Mouse (Mus musculus) ES-E14 (cell line): ENCODE measurements around the gene Eif2b3. TPM values are rescaled to one million over a fixed set of nuclear protein-coding genes. Genes with fewer than 3 reads are reported as not detected.

Experiments
- DNase-seq: peaks from one replicate; pipeline ENCODE4 v3.0.0-alpha.2; 2013; ENCODE audit warnings: low read depth, low spot score
- H3K27ac ChIP-seq: 2 replicates; pipeline ENCODE4 v1.5.1; 2012; ENCODE audit warnings: low read depth, mild to moderate bottlenecking, low read length, moderate library complexity, mixed read lengths; ENCODE audit not compliant: poor library complexity, insufficient read depth, severe bottlenecking
- H3K36me3 ChIP-seq: 2 replicates; pipeline ENCODE4 v1.6.1; 2012; ENCODE audit warnings: mild to moderate bottlenecking, low read length, moderate library complexity, mixed read lengths; ENCODE audit not compliant: control insufficient read depth, poor library complexity, insufficient read depth, severe bottlenecking
- H3K4me1 ChIP-seq, 2 experiments: fragments of 150-350 bp in 1 of 2; sonication (generic) in 1 of 2; 2 replicates each; pipeline ENCODE4 v1.6.1; 2012; ENCODE audit warnings: low read length in 2 of 2, mild to moderate bottlenecking in 1 of 2, mixed read lengths in 1 of 2; ENCODE audit not compliant: control insufficient read depth in 2 of 2, insufficient read depth in 2 of 2, poor library complexity in 1 of 2
- H3K4me3 ChIP-seq, 2 experiments: fragments of 150-350 bp in 1 of 2; sonication (generic) in 1 of 2; 2 replicates each; pipeline ENCODE4 v1.5.1; 2012; ENCODE audit warnings: low read length in 2 of 2, low read depth in 1 of 2, mild to moderate bottlenecking in 1 of 2, mixed read lengths in 1 of 2; ENCODE audit not compliant: insufficient read depth in 1 of 2, poor library complexity in 1 of 2, severe bottlenecking in 1 of 2
- H3K9ac ChIP-seq: 2 replicates; pipeline ENCODE4 v1.6.1; 2012; ENCODE audit warnings: low read depth, mild to moderate bottlenecking, low read length, mixed read lengths; ENCODE audit not compliant: poor library complexity, insufficient read depth, severe bottlenecking
- H3K9me3 ChIP-seq: fragments of 150-350 bp; sonication (generic); 2 replicates; pipeline ENCODE4 v1.6.1; 2012; ENCODE audit warnings: low read depth, mild to moderate bottlenecking, low read length; ENCODE audit not compliant: control insufficient read depth, insufficient read depth
- CHD2 ChIP-seq: IDR thresholded peaks from 2 replicates; pipeline ENCODE4 v1.6.1; 2014; ENCODE audit warnings: mild to moderate bottlenecking, low read depth, low read length, inconsistent platforms
- HCFC1 ChIP-seq: IDR thresholded peaks from 2 replicates; pipeline ENCODE4 v1.6.1; 2012; ENCODE audit warnings: low read length, inconsistent platforms, borderline replicate concordance; ENCODE audit not compliant: insufficient read depth
- MAFK ChIP-seq: IDR thresholded peaks from 2 replicates; pipeline ENCODE4 v1.6.1; 2014; ENCODE audit warnings: mild to moderate bottlenecking, low read depth, low read length, inconsistent platforms; ENCODE audit not compliant: insufficient read depth
- ZC3H11A ChIP-seq: IDR thresholded peaks from 2 replicates; pipeline ENCODE4 v1.6.1; 2012; ENCODE audit warnings: low read depth, mild to moderate bottlenecking, inconsistent platforms, low read length, borderline replicate concordance
- ZNF384 ChIP-seq: IDR thresholded peaks from 2 replicates; pipeline ENCODE4 v1.6.1; 2012; ENCODE audit warnings: low read depth, low read length, inconsistent platforms
- in situ Hi-C, 2 experiments: fragments of 600-800 bp; cut with MboI; formaldehyde crosslinking; loops; one replicate each; pipeline ENCODE4 v1.15.1; 2025; ENCODE audit warnings: low sequenced_read_pairs in 2 of 2, inconsistent platforms in 1 of 2; ENCODE audit not compliant: unreplicated experiment in 2 of 2
- total RNA-seq: library from RNA; depleted of rRNA; stranded (reverse); fragments of 300-350 nt; gene quantifications from 2 replicates; pipeline ENCODE4 v1.2.3, GENCODE M21; 2012

Eif2b3 gene
- total RNA-seq, 1 experiment: 55.1 TPM

- H3K9ac ChIP-seq: peak overlapping the region; percentile 73
- H3K27ac ChIP-seq: peak overlapping the region; percentile 98
- H3K4me1 ChIP-seq: peaks cover 9 to 52% of the 10 kb centered on the region in 2 experiments; a peak in 3 of 4 replicates
- TF ChIP-seq CHD2 (0 out of 2 replicates have a peak, but pooled peaks have one; percentile 11), ZNF384 (no peak), ZC3H11A (no peak), HCFC1 (no peak), MAFK (peak; percentile 82)
- peaks cover 31% of the 10 kb centered on the region for H3K36me3 ChIP-seq
- DNase-seq: peak; percentile 98
- H3K9me3 ChIP-seq: no peaks in the 10 kb centered on the region
- peak overlapping the region in 1 of 2 experiments; percentile 8; a peak in 1 of 4 replicates for H3K4me3 ChIP-seq
- in situ Hi-C loops: loop anchor here in 1 of 2 experiments (25.0 kb wide), 1 partner anchor 314 kb away; the partner anchor contains the start of genes Hpdl, Mutyh and Toe1
These were observed 106.9 kb downstream of the Eif2b3 start for GRCm38 (mm10) chr4:117125910-117126674.

- H3K4me1 ChIP-seq: peaks cover 9 to 54% of the 10 kb centered on the region in 2 experiments; a peak in 3 of 4 replicates
- peak within 1 kb of the TSS; percentile 73 for H3K9ac ChIP-seq
- in situ Hi-C loops: loop anchor here in 1 of 2 experiments (25.0 kb wide), 1 partner anchor 314 kb away; the partner anchor contains the start of genes Hpdl, Mutyh and Toe1
- peak within 1 kb of the TSS; percentile 98 for H3K27ac ChIP-seq
- H3K36me3 ChIP-seq: peaks cover 38% of the 10 kb centered on the region
- TF ChIP-seq CHD2 (no peak), ZC3H11A (no peak), MAFK (no peak)
- peak within 1 kb of the TSS in 1 of 2 experiments; percentile 8; a peak in 1 of 4 replicates for H3K4me3 ChIP-seq
- H3K9me3 ChIP-seq: no peaks in the 10 kb centered on the region
- DNase-seq: no peak
These were observed 107.6 kb downstream of the Eif2b3 start, which contains the start of gene Tctex1d4 for GRCm38 (mm10) chr4:117126675-117127290. TSS of gene Tctex1d4 (plus strand) at chr4:117126794.

GRCm38 (mm10) chr4:117127991-117128686, 108.9 kb downstream of the Eif2b3 start:
- in situ Hi-C loops: loop anchor here in 1 of 2 experiments (25.0 kb wide), 1 partner anchor 316 kb away; the partner anchor contains the start of genes Hpdl, Mutyh and Toe1
- TF ChIP-seq ZC3H11A (no peak), ZNF384 (no peak), CHD2 (no peak), MAFK (no peak), HCFC1 (no peak)
- peak overlapping the region; percentile 18 to 21; a peak in 2 of 4 replicates for H3K4me3 ChIP-seq
- DNase-seq: no peak
- H3K9ac ChIP-seq: peak overlapping the region; percentile 2
- peaks cover 9 to 58% of the 10 kb centered on the region in 2 experiments; a peak in 3 of 4 replicates for H3K4me1 ChIP-seq
- no peak overlapping the region for H3K27ac ChIP-seq
- H3K36me3 ChIP-seq: peaks cover 38% of the 10 kb centered on the region
- H3K9me3 ChIP-seq: no peaks in the 10 kb centered on the region

GRCm38 (mm10) chr4:117130790-117131189, 111.6 kb downstream of the Eif2b3 start:
- no peaks in the 10 kb centered on the region for H3K9me3 ChIP-seq
- TF ChIP-seq MAFK (peak; percentile 17; the same call in 1 of the 2 replicates), ZC3H11A (no peak)
- H3K4me3 ChIP-seq: no peak overlapping the region
- no peak overlapping the region for H3K27ac ChIP-seq
- H3K36me3 ChIP-seq: peaks cover 38% of the 10 kb centered on the region
- peaks cover 5 to 47% of the 10 kb centered on the region in 2 experiments; a peak in 3 of 4 replicates for H3K4me1 ChIP-seq
- in situ Hi-C loops: loop anchor here in 1 of 2 experiments (25.0 kb wide), 1 partner anchor 318 kb away; the partner anchor contains the start of genes Hpdl, Mutyh and Toe1
- DNase-seq: no peak
- H3K9ac ChIP-seq: peak overlapping the region; percentile 2; the same call in 1 of the 2 replicates
